Mouse (Mus musculus) G1E (cell line): ENCODE results near the gene Cp. TPM values are rescaled to one million over a fixed set of nuclear protein-coding genes. Genes with fewer than 3 reads are reported as not detected.

Experiments used
- ATAC-seq: 2 replicates; pipeline ENCODE4 v1.8.0; 2016; ENCODE audit warnings: mild to moderate bottlenecking; ENCODE audit not compliant: insufficient number of reproducible peaks, poor library complexity, low FRiP score, severe bottlenecking; ENCODE audit errors: extremely low read depth
- DNase-seq: peaks from one replicate; pipeline ENCODE4 v3.0.0; 2012; ENCODE audit warnings: low spot score
- H3K27me3 ChIP-seq: 2 replicates; pipeline ENCODE4 v1.6.1; 2012; ENCODE audit warnings: mild to moderate bottlenecking, low read length, inconsistent platforms; ENCODE audit not compliant: insufficient read depth
- H3K36me3 ChIP-seq: replicated peaks from 2 replicates; pipeline ENCODE3; 2012; ENCODE audit warnings: mild to moderate bottlenecking, inconsistent platforms
- H3K4me1 ChIP-seq: 2 replicates; pipeline ENCODE4 v1.6.1; 2012; ENCODE audit warnings: low read depth, low read length, inconsistent platforms, mixed read lengths; ENCODE audit not compliant: insufficient read depth
- H3K4me3 ChIP-seq: 2 replicates; pipeline ENCODE4 v1.5.1; 2012; ENCODE audit warnings: low read depth, mild to moderate bottlenecking, inconsistent platforms, low read length, moderate library complexity, mixed read lengths
- H3K9me3 ChIP-seq: replicated peaks from 2 replicates; pipeline ENCODE4 v1.6.1; 2012; ENCODE audit warnings: inconsistent platforms
- CTCF ChIP-seq: IDR thresholded peaks from 2 replicates; pipeline ENCODE4 v1.5.1; 2012; ENCODE audit warnings: low read depth, low read length, inconsistent platforms, mixed read lengths
- GATA1 ChIP-seq: IDR thresholded peaks from 2 replicates; pipeline ENCODE4 v1.6.1; 2012; ENCODE audit warnings: borderline replicate concordance, low read length, inconsistent platforms, mixed read lengths
- GATA2 ChIP-seq: IDR thresholded peaks from 2 replicates; pipeline ENCODE4 v1.6.1; 2012; ENCODE audit warnings: low read depth, low read length, inconsistent platforms, borderline replicate concordance
- POLR2AphosphoS5 ChIP-seq: IDR thresholded peaks from 2 replicates; pipeline ENCODE4 v1.6.1; 2012; ENCODE audit warnings: low read depth, low read length, inconsistent platforms; ENCODE audit not compliant: insufficient replicate concordance
- TAL1 ChIP-seq: conservative IDR thresholded peaks from 2 replicates; pipeline ENCODE4 v1.6.1; 2012; ENCODE audit warnings: low read depth, low read length, inconsistent platforms, mixed read lengths
- polyA plus RNA-seq: library from polyadenylated mRNA; stranded (reverse); fragments of >175 nt; gene quantifications from 2 replicates; pipeline ENCODE4 v1.2.3, GENCODE M21; 2012
- total RNA-seq, 2 experiments: library from RNA; stranded (forward) in 1 of 2; stranded (reverse) in 1 of 2; fragments of 200-1000 nt in 1 of 2; fragments of >200 nt in 1 of 2; fragmentation: Nextera tagmentation in 1 of 2; gene quantifications; 2 replicates each; pipeline ENCODE4 v1.2.3; 2014 to 2017

Gene Cp
- total and polyA plus RNA-seq, 3 experiments, result 0.16 to 1.6 TPM; not detected in 1

- Histone ChIP-seq H3K9me3 (no peaks in the 10 kb centered on the region), H3K4me1 (no peaks in the 10 kb centered on the region), H3K4me3 (no peak overlapping the region), H3K36me3 (no peaks in the 10 kb centered on the region), H3K27me3 (no peaks in the 10 kb centered on the region)
- ATAC-seq (no peak), DNase-seq (no peak)
- TF ChIP-seq TAL1 (no peak), CTCF (no peak), POLR2AphosphoS5 (no peak), GATA2 (no peak), GATA1 (no peak)
These were observed 3.8 kb downstream of the Cp start for GRCm38 (mm10) chr3:19960570-19961114.

- Histone ChIP-seq H3K4me3 (no peak overlapping the region), H3K27me3 (peaks cover 3% of the 10 kb centered on the region; the same call in 1 of the 2 replicates), H3K36me3 (no peaks in the 10 kb centered on the region), H3K4me1 (no peaks in the 10 kb centered on the region), H3K9me3 (no peaks in the 10 kb centered on the region)
- no peak for DNase-seq
- ATAC-seq, result no peak
- TF ChIP-seq GATA1 (no peak), TAL1 (no peak), GATA2 (no peak), CTCF (no peak), POLR2AphosphoS5 (no peak)
These were observed 4.5 kb downstream of the Cp start for GRCm38 (mm10) chr3:19961341-19961740.

- no peaks in the 10 kb centered on the region for H3K4me1 ChIP-seq
- no peaks in the 10 kb centered on the region for H3K9me3 ChIP-seq
- H3K4me3 ChIP-seq, result no peak overlapping the region
- DNase-seq, result no peak
- no peaks in the 10 kb centered on the region for H3K36me3 ChIP-seq
- TF ChIP-seq CTCF (no peak), GATA1 (no peak), POLR2AphosphoS5 (no peak), TAL1 (no peak), GATA2 (no peak)
- H3K27me3 ChIP-seq, result peaks cover 3% of the 10 kb centered on the region; the same call in 1 of the 2 replicates
- no peak for ATAC-seq
These were observed 6.1 kb downstream of the Cp start for GRCm38 (mm10) chr3:19962769-19963513.

GRCm38 (mm10) chr3:19964625-19965188, 7.9 kb downstream of the Cp start:
- TF ChIP-seq CTCF (no peak), GATA1 (no peak), TAL1 (no peak), POLR2AphosphoS5 (no peak), GATA2 (no peak)
- no peaks in the 10 kb centered on the region for H3K4me1 ChIP-seq
- no peak overlapping the region for H3K4me3 ChIP-seq
- DNase-seq (no peak), ATAC-seq (no peak)
- no peaks in the 10 kb centered on the region for H3K9me3 ChIP-seq
- peaks cover 3% of the 10 kb centered on the region; the same call in 1 of the 2 replicates for H3K27me3 ChIP-seq
- H3K36me3 ChIP-seq, result no peaks in the 10 kb centered on the region

GRCm38 (mm10) chr3:19965239-19965638, 8.4 kb downstream of the Cp start:
- ATAC-seq (no peak), DNase-seq (no peak)
- TF ChIP-seq CTCF (no peak), GATA2 (no peak), TAL1 (no peak), POLR2AphosphoS5 (no peak)
- H3K9me3 ChIP-seq, result no peaks in the 10 kb centered on the region
- H3K27me3 ChIP-seq, result peaks cover 3% of the 10 kb centered on the region; the same call in 1 of the 2 replicates
- H3K4me1 ChIP-seq, result no peaks in the 10 kb centered on the region
- no peaks in the 10 kb centered on the region for H3K36me3 ChIP-seq
- no peak overlapping the region for H3K4me3 ChIP-seq

- TF ChIP-seq GATA2 (no peak), TAL1 (no peak), GATA1 (no peak), CTCF (no peak), POLR2AphosphoS5 (no peak)
- ATAC-seq, result no peak
- DNase-seq, result no peak
- Histone ChIP-seq H3K4me3 (no peak overlapping the region), H3K36me3 (no peaks in the 10 kb centered on the region), H3K9me3 (no peaks in the 10 kb centered on the region), H3K27me3 (peaks cover 3% of the 10 kb centered on the region; the same call in 1 of the 2 replicates), H3K4me1 (no peaks in the 10 kb centered on the region)
These were observed 9.2 kb downstream of the Cp start for GRCm38 (mm10) chr3:19966072-19966471.
